Mouse (Mus musculus) gastrocnemius, adult 18-20 months (tissue): Measurements from ENCODE around the gene Msh2. TPM values are rescaled to one million over a fixed set of nuclear protein-coding genes. Genes with fewer than 3 reads are reported as not detected.

Source experiments
- total RNA-seq, 2 experiments: library from RNA; stranded (reverse); gene quantifications; 2 replicates each; pipeline ENCODE4 v1.2.3; 2021

Gene Msh2
- total RNA-seq, 2 experiments from 2014 or later = 10.4 to 13.9 TPM

Other genes with a start within 250 kb of the Msh2 start
- gene Stpg4, start 244.6 kb upstream of the Msh2 start, total RNA-seq = not detected
- 100 to 1,000 TPM; 180 to 209 TPM for gene Calm2, start 225.4 kb upstream of the Msh2 start, total RNA-seq
- gene Epcam, start 36.4 kb upstream of the Msh2 start, total RNA-seq = not detected
- not detected for gene Kcnk12, start 125.7 kb downstream of the Msh2 start, total RNA-seq
- gene Rpl36-ps4, start 248.6 kb downstream of the Msh2 start, total RNA-seq = not detected